In the genomic region with DNA sequence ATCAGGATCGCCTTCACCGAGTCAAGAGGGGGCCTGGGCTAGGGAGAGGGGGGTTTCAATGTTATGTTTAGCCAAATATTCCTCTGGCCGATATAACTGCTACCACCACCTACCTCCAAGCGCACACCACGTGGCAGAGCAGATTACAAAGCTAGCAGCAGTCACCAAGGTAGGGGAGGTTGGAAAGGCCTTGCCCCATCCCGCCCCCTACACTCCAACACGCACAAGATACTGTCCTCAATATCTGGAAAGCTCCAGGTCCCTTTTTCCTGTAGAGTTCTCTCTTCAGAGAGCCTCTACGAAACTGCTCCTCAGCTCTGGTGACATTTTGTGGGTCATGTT, we compare ENCODE assay signal across 8 mouse cellular contexts.
DNase-seq lines count a peak whose midpoint lies in the region; ATAC-seq and TF ChIP-seq lines count a peak whose summit lies in the region.

No protein-coding gene starts in this region.

- 9% methylated on average over 8 of the region's 8 CpGs for WGBS in cerebellum, adult 2 months
- 5% methylated on average over 8 of the region's 8 CpGs for WGBS in thymus, adult 2 months
- 2% methylated on average over 8 of the region's 8 CpGs for WGBS in liver, embryonic 15.5 days (ENCODE audit: insufficient replicate concordance)
- WGBS in stomach, postnatal 0 days: 10% methylated on average over 8 of the region's 8 CpGs

- TF ChIP-seq CTCF in cerebellum, adult 2 months (IDR thresholded peaks at IDR 0.05; ENCODE audit: borderline replicate concordance, insufficient read depth, low read depth, low read length): no peak
- TF ChIP-seq CTCF in thymus, adult 2 months (IDR thresholded peaks at IDR 0.05; ENCODE audit: borderline replicate concordance, control insufficient read depth, extremely low read depth, insufficient read depth, low read length, poor library complexity): no peak
- no peak for TF ChIP-seq CTCF in stomach, postnatal 0 days (IDR thresholded peaks at IDR 0.05; ENCODE audit: low read depth)

- peak overlapping the region; percentile 67 for H3K4me2 ChIP-seq in liver, embryonic 15.5 days
- peak overlapping the region; percentile 53 for H3K4me2 ChIP-seq in stomach, postnatal 0 days (replicated peaks; ENCODE audit: low read depth)

- TF ChIP-seq EP300 in stomach, postnatal 0 days (optimal IDR thresholded peaks at IDR 0.05): no peak

- no peak for TF ChIP-seq POLR2A in cerebellum, adult 2 months (IDR thresholded peaks at IDR 0.05; ENCODE audit: borderline replicate concordance, insufficient read depth, low read length)
- TF ChIP-seq POLR2A in thymus, adult 2 months (IDR thresholded peaks at IDR 0.05; ENCODE audit: control insufficient read depth, extremely low read depth, insufficient read depth, low read length, poor library complexity): no peak

- H3K27ac ChIP-seq in cerebellum, adult 2 months (ENCODE audit: insufficient read depth, low read length): no peak overlapping the region
- H3K27ac ChIP-seq in thymus, adult 2 months (ENCODE audit: control insufficient read depth, insufficient read depth, low read length): peak overlapping the region; percentile 66
- 0 out of 2 replicates have a peak overlapping the region, but pooled peaks have one; percentile 16 for H3K27ac ChIP-seq in liver, embryonic 15.5 days (replicated peaks)
- 0 out of 2 replicates have a peak overlapping the region, but pooled peaks have one; percentile 30 for H3K27ac ChIP-seq in stomach, postnatal 0 days (replicated peaks)

- DNase-seq in cerebellum, adult 2 months: no peak
- no peak for DNase-seq in cerebellum, postnatal 25 days
- no peak for DNase-seq in thymus, adult 2 months
- no peak for DNase-seq in thymus, postnatal 36 days
- DNase-seq in stomach, postnatal 0 days (ENCODE audit: low spot score): no peak
- no peak for DNase-seq in gastrocnemius, postnatal 14 days
- DNase-seq in frontal cortex, postnatal 10 days (ENCODE audit: low spot score in 2 of 2): no peak

- peak overlapping the region; percentile 46 for H3K4me3 ChIP-seq in cerebellum, adult 2 months (replicated peaks; ENCODE audit: insufficient read depth, low read depth, low read length)
- peak overlapping the region; percentile 47 for H3K4me3 ChIP-seq in thymus, adult 2 months (ENCODE audit: control insufficient read depth, insufficient read depth, low read length)
- peak overlapping the region; percentile 39 for H3K4me3 ChIP-seq in liver, embryonic 15.5 days (replicated peaks)
- peak overlapping the region; percentile 21; the same call in 1 of the 2 replicates for H3K4me3 ChIP-seq in stomach, postnatal 0 days (ENCODE audit: low read depth, low read length)

- H3K9me3 ChIP-seq in liver, embryonic 15.5 days (replicated peaks): no peaks in the 10 kb centered on the region
- no peaks in the 10 kb centered on the region for H3K9me3 ChIP-seq in stomach, postnatal 0 days (ENCODE audit: control insufficient read depth, low read length)

- H3K27me3 ChIP-seq in cerebellum, adult 2 months (ENCODE audit: control insufficient read depth, insufficient read depth, low read length): no peaks in the 10 kb centered on the region
- H3K27me3 ChIP-seq in thymus, adult 2 months (ENCODE audit: control insufficient read depth, insufficient read depth, low read length): no peaks in the 10 kb centered on the region
- no peaks in the 10 kb centered on the region for H3K27me3 ChIP-seq in liver, embryonic 15.5 days
- no peaks in the 10 kb centered on the region for H3K27me3 ChIP-seq in stomach, postnatal 0 days (ENCODE audit: control insufficient read depth, insufficient read depth, low read length)

- no peaks in the 10 kb centered on the region for H3K36me3 ChIP-seq in thymus, adult 2 months (ENCODE audit: control insufficient read depth, insufficient read depth, low read length)
- no peaks in the 10 kb centered on the region for H3K36me3 ChIP-seq in liver, embryonic 15.5 days (replicated peaks)
- H3K36me3 ChIP-seq in stomach, postnatal 0 days (ENCODE audit: control insufficient read depth, insufficient read depth, low read length): no peaks in the 10 kb centered on the region

- intact Hi-C loops in gastrocnemius, postnatal 14 days (cut with DNase I; ENCODE audit: low total_unique reads): loop anchor here (1.0 kb wide), 1 partner anchor 140 kb away; the partner anchor contains the start of gene Tbl1xr1

- H3K9ac ChIP-seq in liver, embryonic 15.5 days: no peak overlapping the region
- peak overlapping the region; percentile 18; the same call in 1 of the 2 replicates for H3K9ac ChIP-seq in stomach, postnatal 0 days (ENCODE audit: low read length)

- peak; percentile 52 for ATAC-seq in liver, embryonic 15.5 days (ENCODE audit: insufficient read depth)
- ATAC-seq in stomach, postnatal 0 days (ENCODE audit: low FRiP score, low TSS enrichment): peak; percentile 63

- peaks cover 18% of the 10 kb centered on the region for H3K4me1 ChIP-seq in cerebellum, adult 2 months (ENCODE audit: control insufficient read depth, insufficient read depth, low read length)
- H3K4me1 ChIP-seq in thymus, adult 2 months (replicated peaks; ENCODE audit: control insufficient read depth, insufficient read depth, low read length): peaks cover 23% of the 10 kb centered on the region
- peaks cover 38% of the 10 kb centered on the region for H3K4me1 ChIP-seq in liver, embryonic 15.5 days (replicated peaks)
- peaks cover 4% of the 10 kb centered on the region; the same call in 1 of the 2 replicates for H3K4me1 ChIP-seq in stomach, postnatal 0 days (replicated peaks; ENCODE audit: control insufficient read depth, insufficient read depth)
